Mouse (Mus musculus) ES-E14 (cell line): Measurements from ENCODE around the gene Wbp2nl.

ENCODE experiments used
- HCFC1 ChIP-seq: IDR thresholded peaks from 2 replicates; pipeline ENCODE4 v1.6.1; 2012; ENCODE audit warnings: low read length, inconsistent platforms, borderline replicate concordance; ENCODE audit not compliant: insufficient read depth
- ZNF384 ChIP-seq: IDR thresholded peaks from 2 replicates; pipeline ENCODE4 v1.6.1; 2012; ENCODE audit warnings: low read depth, low read length, inconsistent platforms

DNA sequence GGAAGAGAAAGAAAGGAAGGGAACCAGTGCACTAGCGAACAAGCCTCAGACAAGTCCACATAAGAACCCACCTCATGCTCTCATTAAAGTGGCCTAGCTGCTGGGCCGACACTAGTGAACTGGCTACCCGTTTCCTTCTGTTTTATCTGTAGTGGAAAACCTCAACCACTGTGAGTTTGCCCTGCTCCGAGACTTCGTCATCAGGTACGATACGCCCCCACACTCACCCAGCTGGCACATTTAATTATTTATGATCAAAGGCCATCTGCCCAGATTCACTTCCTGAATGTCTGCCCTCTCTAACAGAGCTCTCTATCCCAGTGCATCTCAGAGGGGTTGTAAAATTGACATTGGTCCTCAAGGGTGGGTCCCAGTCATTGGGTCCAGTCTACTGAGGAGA is 8.5 kb upstream of the Wbp2nl start:
- no peak for TF ChIP-seq ZNF384
- TF ChIP-seq HCFC1: no peak
